Mouse (Mus musculus) ES-E14 (cell line): Measurements from ENCODE around the gene Pard3.

Experiments used
- HCFC1 ChIP-seq: IDR thresholded peaks from 2 replicates; pipeline ENCODE4 v1.6.1; 2012; ENCODE audit warnings: low read length, inconsistent platforms, borderline replicate concordance; ENCODE audit not compliant: insufficient read depth
- ZC3H11A ChIP-seq: IDR thresholded peaks from 2 replicates; pipeline ENCODE4 v1.6.1; 2012; ENCODE audit warnings: low read depth, mild to moderate bottlenecking, inconsistent platforms, low read length, borderline replicate concordance
- ZNF384 ChIP-seq: IDR thresholded peaks from 2 replicates; pipeline ENCODE4 v1.6.1; 2012; ENCODE audit warnings: low read depth, low read length, inconsistent platforms

- TF ChIP-seq ZNF384: no peak
- no peak for TF ChIP-seq HCFC1
- no peak for TF ChIP-seq ZC3H11A
Observed at GRCm38 (mm10) chr8:127136201-127136600, 72.5 kb downstream of the Pard3 start.
